Mouse (Mus musculus) left cerebral cortex, adult 18-20 months (tissue): ENCODE data around the gene Olfr544. TPM values are rescaled to one million over a fixed set of nuclear protein-coding genes. Genes with fewer than 3 reads are reported as not detected.

ENCODE experiments used
- DNase-seq, 2 experiments: peaks; one replicate each; pipeline ENCODE4 v3.0.0; 2021 to 2022; ENCODE audit warnings: low spot score in 2 of 2, mixed read lengths in 1 of 2
- total RNA-seq, 2 experiments: library from RNA; stranded (reverse); gene quantifications; 2 replicates each; pipeline ENCODE4 v1.2.3; 2021

Gene Olfr544
- total RNA-seq, 2 experiments from 2014 or later: not detected

- DNase-seq: no peak
These were observed 9.7 kb downstream of the Olfr544 start for GRCm38 (mm10) chr7:102478425-102478824.

- no peak for DNase-seq
These were observed 10.7 kb downstream of the Olfr544 start for GRCm38 (mm10) chr7:102477377-102477776.

GRCm38 (mm10) chr7:102476601-102477000 is 11.5 kb downstream of the Olfr544 start:
- no peak for DNase-seq

- no peak for DNase-seq
These were observed 15.4 kb downstream of the Olfr544 start for GRCm38 (mm10) chr7:102472675-102473074.

- DNase-seq: no peak
These were observed 20.5 kb downstream of the Olfr544 start for GRCm38 (mm10) chr7:102467566-102467965.

- no peak for DNase-seq
These were observed 29.3 kb downstream of the Olfr544 start for GRCm38 (mm10) chr7:102458618-102459380.

GRCm38 (mm10) chr7:102446438-102446837 is 41.7 kb downstream of the Olfr544 start:
- no peak for DNase-seq

GRCm38 (mm10) chr7:102444301-102444700 is 43.8 kb downstream of the Olfr544 start:
- DNase-seq: no peak

- no peak for DNase-seq
These were observed 45.7 kb downstream of the Olfr544 start for GRCm38 (mm10) chr7:102442432-102442831.

- peak; percentile 97 to 98 for DNase-seq
These were observed 46.3 kb downstream of the Olfr544 start, which contains the start of gene Rrm1 for GRCm38 (mm10) chr7:102441657-102442391. TSS of gene Rrm1 (plus strand) at chr7:102441695.

- DNase-seq: no peak
These were observed 47.1 kb downstream of the Olfr544 start for GRCm38 (mm10) chr7:102440822-102441656.

- no peak for DNase-seq
These were observed 53.8 kb downstream of the Olfr544 start for GRCm38 (mm10) chr7:102434344-102434743.

Other genes with a start within 250 kb of the Olfr544 start
- gene Rhog, start 232.3 kb downstream of the Olfr544 start, total RNA-seq: 10 to 100 TPM; 21.7 to 22.5 TPM
- gene Stim1, start 220.5 kb downstream of the Olfr544 start, total RNA-seq: 10 to 100 TPM; 74.4 to 80.5 TPM
- gene Rrm1, start 46.6 kb downstream of the Olfr544 start, total RNA-seq: 10 to 100 TPM; 10.9 to 12.7 TPM
- not detected for gene Olfr543, start 6.6 kb downstream of the Olfr544 start, total RNA-seq
- not detected for gene Olfr545, start 11.3 kb upstream of the Olfr544 start, total RNA-seq
- gene Olfr547, start 46.4 kb upstream of the Olfr544 start, total RNA-seq: not detected
- gene Olfr548-ps1, start 52.6 kb upstream of the Olfr544 start, total RNA-seq: not detected
- gene Olfr549, start 61.6 kb upstream of the Olfr544 start, total RNA-seq: not detected
- 1 to 10 TPM; 2.6 to 2.8 TPM for gene Trim21, start 77.2 kb upstream of the Olfr544 start, total RNA-seq
- gene Olfr550, start 83.1 kb upstream of the Olfr544 start, total RNA-seq: under 1 TPM; 0.19 to 0.70 TPM
- not detected for gene Olfr551, start 103.6 kb upstream of the Olfr544 start, total RNA-seq
- gene Olfr552, start 109.5 kb upstream of the Olfr544 start, total RNA-seq: under 1 TPM in 1 of 2 experiments, not detected in 1; 0.09 TPM
- gene Olfr553, start 129.9 kb upstream of the Olfr544 start, total RNA-seq: not detected
- gene Olfr554, start 150.1 kb upstream of the Olfr544 start, total RNA-seq: not detected
- gene Olfr555, start 170.5 kb upstream of the Olfr544 start, total RNA-seq: not detected
- not detected for gene Olfr556, start 176.6 kb upstream of the Olfr544 start, total RNA-seq
- gene Trim68, start 199.0 kb upstream of the Olfr544 start, total RNA-seq: 1 to 10 TPM; 3.0 to 4.6 TPM
- gene Olfr557, start 207.6 kb upstream of the Olfr544 start, total RNA-seq: not detected
- under 1 TPM; 0.16 to 0.40 TPM for gene Olfr558, start 213.9 kb upstream of the Olfr544 start, total RNA-seq
- gene Olfr33, start 230.8 kb upstream of the Olfr544 start, total RNA-seq: not detected
- not detected for gene Olfr559, start 239.2 kb upstream of the Olfr544 start, total RNA-seq